Mouse (Mus musculus): ENCODE measurements around the gene Tmem161a.
A peak's percentile ranks its signal among the peaks of the same experiment; 100 is the strongest.

Gene Tmem161a

DNA sequence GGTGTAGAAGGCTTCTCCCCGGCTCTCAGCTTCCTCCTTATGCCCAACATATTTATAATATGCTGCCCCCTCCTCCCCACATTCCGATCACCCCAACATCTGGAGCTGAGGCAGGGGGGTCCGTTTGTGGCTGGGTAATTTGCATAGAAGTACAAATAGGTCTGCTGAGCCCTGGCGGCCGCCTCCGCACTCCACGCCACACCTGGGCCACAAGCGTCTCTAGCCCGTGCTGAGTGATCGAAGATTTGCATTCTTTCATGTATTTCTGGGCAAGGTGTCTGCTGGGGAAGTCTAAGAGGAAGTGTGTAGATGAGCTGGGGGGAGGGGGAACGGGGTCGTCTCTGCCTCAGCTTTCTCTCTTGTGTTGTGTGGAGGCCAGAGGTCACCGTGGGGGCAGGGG is 12.1 kb upstream of the Tmem161a start:
- DNase-seq (ENCODE audit: low spot score in 2 of 2): no peak

DNA sequence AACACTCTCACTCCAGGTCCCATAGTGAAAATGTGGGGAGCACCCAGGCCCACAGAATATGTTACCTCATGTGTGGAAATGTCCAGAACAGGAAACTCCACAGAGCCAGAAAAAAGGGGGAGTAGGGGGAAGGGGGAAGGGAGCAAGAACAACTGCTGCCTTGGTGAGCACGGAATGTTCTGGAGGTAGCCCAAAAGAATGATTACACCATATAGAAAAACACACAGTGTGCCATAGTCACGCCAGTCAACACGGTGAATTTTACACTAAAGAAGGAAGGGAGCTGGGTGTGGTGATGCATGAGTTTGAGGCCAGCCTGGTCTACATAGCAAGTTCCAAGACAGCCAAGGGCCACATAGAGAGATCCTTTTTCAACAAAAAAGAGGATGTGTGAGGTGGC is 8.8 kb upstream of the Tmem161a start:
- no peak for DNase-seq (ENCODE audit: low spot score in 2 of 2)

DNA sequence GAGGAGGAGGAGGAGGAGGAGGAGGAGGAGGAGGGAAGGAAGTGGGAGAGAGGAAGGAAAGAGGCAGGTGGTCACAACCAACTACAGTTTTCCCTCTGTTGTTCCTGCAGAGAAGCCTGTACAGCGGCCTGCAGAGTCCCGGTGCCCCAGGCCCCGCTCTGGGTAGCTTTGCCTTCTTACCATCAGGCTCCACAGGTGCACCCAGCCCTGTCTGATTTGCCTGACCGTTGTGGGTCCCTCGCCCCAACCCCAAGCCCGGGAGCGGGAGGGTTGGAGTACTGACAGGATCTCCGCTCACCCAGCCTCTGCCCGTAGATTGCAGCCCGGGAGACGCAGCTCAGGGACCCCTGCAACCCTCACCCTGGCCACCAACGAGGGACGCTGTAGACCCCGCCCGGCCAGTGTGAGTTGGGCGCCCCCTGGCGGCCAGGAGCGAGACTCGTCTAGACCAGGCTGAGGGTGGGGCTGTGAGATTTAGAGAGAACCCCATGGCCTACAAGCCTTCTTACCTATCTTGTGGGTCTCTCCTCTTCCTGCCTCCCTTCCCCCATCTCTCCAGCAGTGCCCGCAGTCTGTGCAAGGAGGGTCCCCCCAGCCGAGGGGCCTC is 5.5 kb upstream of the Tmem161a start:
- peak in 1 of 2 experiments; percentile 35 for DNase-seq (ENCODE audit: low spot score in 2 of 2)

DNA sequence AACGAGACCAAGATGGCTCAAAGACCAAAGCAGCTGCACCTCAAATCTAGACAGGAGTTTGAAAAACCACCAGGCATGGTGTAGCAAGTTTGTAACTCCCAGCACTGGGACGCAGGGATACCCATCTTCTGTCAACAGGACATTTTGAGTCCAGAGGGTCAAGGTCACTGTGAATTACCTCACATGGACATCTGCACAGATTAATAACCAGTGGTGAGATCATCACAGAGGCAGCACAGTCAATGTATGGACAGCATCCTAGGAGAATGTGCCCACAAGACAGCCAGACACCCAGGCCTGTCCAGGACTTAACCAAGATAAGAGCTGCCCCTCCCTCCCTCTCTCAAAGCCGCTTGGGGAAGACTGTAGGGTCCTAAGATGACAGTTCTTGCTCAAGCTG is 2.0 kb upstream of the Tmem161a start:
- no peak for DNase-seq (ENCODE audit: low spot score in 2 of 2)

DNA sequence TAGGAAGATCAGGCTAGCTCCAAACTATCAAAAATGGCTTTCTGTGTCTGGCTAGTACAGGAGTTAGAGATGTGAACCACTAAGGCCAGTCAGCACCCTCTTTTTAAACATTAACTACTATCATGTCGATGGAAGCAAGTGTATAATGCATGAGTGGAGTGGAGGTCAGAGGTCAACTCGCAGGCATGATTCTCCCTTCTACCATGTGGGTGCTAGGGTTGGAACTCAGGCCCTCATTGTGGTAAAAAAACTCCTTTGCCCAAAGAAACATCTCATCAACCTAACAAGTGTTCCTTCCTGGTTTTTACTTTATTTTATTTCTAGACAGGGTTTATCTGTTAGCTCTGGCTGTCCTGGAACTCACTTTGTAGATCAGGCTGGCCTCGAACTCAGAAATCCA is 1.4 kb upstream of the Tmem161a start:
- no peak for DNase-seq (ENCODE audit: low spot score in 2 of 2)

DNA sequence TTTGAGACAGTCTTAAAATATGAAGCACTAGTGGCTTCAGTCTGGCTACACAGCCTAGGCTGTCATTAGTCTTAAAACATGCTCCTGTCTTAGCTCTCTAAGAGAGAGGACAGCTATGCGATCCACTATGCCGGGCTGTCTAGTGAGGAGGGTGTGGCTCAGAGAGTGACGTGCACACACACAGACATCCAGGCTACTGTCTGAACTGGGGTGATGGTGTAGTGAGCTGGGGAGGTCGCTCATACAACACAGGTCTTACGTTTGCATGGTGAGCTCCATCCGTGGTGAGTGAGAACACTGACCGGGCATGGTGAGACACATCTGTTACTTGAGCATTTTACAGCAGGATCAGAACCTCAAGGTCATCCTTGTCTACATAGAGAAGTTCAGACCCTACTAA is 916 bp upstream of the Tmem161a start:
- DNase-seq (ENCODE audit: low spot score in 2 of 2): no peak

DNA sequence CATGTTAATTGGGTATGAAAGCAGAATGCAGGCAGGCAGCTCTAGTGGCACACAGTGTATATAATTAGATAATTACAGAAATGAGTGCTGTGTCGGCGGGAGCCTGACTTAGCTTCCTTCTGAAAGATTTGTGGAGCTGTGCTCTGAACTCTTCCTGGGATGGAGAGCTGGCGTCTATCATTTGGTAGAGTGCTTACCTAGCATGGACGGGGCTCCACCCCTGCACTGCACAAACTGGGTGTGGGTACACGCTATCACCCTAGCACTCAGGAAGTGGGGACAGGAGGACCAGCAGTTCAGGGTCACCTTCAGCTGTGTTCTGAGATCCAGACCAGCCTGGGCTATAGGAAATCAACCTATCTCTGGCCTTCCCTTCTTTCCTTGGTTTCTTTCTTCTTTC is 1.2 kb downstream of the Tmem161a start:
- DNase-seq (ENCODE audit: low spot score in 2 of 2): no peak

DNA sequence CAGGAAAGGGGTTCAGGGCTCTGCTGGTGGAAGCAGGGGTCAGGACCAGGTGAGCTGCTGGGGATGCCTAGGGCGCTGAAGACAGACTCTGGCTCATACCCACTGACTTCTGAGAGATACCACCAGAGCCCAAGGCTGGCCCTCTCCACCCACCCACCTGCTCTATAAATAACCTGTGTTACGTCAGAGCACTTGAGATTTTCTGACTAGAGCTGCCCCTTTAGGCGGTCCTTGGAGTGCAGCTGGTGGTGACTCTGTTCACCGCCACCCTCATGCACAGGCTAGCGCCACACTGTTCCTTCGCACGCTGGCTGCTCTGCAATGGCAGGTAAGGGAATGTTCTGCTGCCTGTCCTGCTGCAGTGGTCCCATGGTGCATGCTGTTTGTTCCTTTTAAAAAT is 1.9 kb downstream of the Tmem161a start:
- no peak for DNase-seq (ENCODE audit: low spot score in 2 of 2)

DNA sequence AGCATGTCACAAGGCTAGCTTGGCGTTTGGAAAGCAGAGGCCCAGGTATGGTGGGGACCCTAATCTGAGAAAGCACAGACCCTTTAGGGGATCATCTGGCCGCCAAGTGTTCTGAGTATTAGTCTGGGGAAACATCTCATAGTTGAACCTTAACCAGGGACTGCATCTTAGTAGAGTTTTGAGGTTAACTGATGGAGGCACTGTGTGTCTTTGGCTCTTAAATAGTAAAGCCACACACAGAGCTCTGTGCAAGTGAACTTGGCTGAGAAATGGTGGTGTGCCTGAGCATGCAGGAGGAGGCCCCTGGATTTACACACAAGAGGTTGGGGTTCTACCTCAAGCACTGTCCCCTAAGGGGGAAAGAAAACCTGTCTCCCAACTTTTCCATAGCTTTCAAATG is 6.1 kb downstream of the Tmem161a start:
- no peak for DNase-seq (ENCODE audit: low spot score in 2 of 2)

DNA sequence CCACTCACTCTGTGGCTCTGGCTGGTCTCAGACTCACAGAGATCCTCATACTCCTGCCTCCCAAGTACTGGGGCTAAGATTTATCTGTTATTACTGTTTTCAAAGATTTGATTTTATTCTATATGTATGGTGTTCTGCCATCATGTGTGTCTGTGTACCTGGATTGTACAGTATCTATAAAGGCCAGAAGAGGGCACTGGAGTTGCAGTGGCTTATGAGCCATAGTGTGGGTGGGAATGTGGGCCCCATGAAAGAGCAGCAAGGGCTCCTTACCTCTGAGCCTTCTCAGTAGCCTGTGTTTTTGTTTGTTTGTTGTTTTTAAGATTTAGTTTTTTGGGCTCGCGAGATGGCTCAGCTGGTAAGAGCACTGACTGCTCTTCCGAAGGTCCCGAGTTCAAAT is 6.9 kb downstream of the Tmem161a start:
- DNase-seq (ENCODE audit: low spot score in 2 of 2): no peak

DNA sequence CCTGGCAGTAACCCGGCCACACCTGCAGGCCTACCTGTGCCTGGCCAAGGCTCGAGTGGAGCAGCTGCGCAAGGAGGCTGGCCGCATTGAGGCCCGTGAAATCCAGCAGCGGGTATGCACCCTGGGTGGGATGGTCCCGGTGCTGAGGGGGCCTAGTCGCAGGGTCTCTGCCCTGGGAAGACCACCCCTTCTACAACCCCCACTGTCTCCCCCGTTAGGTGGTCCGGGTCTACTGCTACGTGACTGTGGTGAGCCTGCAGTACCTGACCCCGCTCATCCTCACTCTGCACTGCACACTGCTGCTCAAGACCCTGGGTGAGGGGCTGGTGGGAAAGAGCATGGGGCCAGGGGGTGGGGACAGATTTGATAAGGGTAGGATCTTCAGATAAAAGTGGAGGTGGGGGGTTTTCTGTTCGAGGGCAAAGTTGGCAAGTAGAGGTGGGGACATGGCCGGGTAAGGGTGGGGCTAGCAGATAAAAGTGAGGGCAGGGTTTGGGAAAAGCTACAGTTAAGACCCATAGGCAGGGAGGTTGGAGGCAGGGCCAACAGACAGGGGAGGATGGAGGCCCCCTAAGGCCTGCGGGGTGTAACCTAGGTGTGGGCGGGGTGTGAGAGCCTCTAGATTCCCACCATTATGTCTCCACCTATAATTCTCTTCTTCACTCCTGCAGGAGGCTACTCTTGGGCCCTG is 9.2 kb downstream of the Tmem161a start:
- no peak for DNase-seq (ENCODE audit: low spot score in 2 of 2)

DNA sequence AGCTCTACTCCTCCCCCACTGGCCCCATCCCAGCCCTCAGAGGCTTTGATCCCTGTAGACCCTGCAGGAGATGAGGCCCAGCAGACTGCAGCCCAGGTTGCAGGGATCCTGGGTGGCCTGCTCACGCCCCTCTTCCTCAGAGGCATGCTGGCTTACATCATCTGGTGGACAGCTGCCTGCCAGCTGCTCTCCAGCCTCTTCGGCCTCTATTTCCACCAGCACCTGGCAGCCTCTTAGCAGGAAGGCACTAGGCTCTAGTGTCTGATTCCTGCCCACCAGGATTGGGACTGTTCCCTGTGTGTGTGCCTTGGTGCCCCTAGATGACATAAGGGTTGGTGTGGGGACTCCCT is 9.7 kb downstream of the Tmem161a start:
- no peak for DNase-seq (ENCODE audit: low spot score in 2 of 2)

DNA sequence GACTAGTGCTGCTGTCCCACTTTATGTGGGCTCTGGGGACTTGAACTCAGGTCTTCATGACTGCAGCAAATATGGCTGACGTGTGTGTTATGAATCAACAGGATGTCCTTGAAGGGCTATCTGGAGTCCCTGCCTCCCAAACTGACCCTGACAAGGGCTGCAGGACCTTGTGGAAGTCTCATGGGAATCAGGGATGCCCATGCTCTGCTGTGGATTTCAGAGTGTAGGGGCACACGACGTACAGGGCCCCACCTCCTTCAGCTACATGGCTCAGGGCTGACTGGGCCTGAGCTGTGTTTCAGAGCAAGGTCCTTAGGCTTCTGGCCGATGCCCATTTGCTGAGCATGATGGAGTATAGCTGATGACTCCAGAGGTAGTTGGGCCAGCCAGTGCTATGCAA is 11.0 kb downstream of the Tmem161a start:
- DNase-seq (ENCODE audit: low spot score in 2 of 2): no peak

DNA sequence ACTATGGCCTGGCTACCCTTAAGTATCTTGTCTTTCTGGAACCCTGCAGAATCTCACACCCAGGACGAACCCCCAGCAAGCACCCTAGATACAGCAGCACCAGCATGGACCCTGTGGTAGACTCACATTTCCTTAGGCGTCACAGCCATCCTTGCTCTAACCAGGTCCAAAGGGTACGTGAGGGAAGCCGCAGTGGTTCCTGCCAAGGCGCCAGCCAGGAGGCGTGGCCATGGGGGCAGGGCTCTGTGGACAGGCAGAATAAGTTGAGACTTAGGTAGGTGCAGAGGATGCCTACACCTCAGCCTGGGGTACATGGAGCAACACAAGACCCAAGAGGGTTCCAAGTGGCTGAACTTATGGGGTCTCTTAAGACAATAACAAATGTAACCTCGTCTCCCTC is 16.6 kb downstream of the Tmem161a start:
- no peak for DNase-seq (ENCODE audit: low spot score in 2 of 2)

DNA sequence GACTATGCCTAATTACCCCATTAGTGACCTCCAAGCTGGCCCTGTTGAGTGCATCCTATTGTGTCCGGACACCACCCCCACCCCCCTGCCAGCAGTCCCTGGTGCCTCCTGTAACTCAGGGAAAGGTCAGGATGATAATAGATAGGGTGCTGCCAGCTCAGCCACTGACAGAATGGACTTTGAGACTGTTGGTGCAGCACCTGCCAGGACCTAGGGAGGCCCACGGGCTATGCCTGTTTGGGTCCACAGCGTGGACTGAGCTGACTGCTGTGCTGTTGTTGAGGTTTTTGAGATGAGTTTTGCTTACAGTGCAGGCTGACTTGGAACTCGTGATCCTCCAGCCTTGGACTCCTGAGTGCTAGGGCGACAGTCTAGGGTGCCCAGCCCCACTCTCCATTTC is 21.1 kb downstream of the Tmem161a start:
- no peak for DNase-seq (ENCODE audit: low spot score in 2 of 2)

DNA sequence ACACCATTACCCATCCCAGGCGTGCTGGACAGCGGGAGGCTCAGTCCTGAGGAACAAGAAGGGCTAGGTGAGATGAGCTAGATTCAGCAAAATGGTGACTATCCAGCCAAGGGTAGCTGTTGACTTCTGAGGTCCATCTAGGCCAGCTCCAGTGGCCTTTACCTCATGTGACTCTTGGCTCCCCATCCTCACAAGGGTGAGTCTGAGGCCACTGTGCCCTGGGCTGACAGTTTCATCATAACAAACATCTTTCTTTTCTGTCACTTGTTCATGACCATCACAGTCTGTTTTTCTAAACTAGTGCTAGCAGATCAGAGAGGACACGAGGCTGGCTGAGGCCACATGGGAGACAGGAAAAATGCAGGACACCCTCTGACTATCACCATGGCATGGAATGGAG is 22.0 kb downstream of the Tmem161a start:
- no peak for DNase-seq (ENCODE audit: low spot score in 2 of 2)

DNA sequence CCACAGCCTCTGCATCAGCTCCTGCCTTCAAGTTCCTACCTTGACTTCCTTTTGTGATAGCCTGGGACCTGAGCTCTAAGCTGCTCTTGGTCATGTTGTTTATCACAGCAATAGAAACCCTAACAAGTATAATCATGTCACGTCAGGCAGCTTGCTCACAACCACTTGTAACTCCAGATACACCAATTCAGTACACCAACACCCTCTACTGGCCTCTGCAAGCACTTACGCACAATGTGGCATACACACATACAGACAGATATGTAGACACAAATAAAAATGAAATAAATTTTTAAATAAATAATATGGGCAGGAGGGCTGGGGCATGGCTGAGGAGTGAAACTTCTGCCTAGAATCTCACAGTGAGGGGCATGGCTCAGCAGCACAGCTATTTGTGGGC is 23.6 kb downstream of the Tmem161a start:
- no peak for DNase-seq (ENCODE audit: low spot score in 2 of 2)

DNA sequence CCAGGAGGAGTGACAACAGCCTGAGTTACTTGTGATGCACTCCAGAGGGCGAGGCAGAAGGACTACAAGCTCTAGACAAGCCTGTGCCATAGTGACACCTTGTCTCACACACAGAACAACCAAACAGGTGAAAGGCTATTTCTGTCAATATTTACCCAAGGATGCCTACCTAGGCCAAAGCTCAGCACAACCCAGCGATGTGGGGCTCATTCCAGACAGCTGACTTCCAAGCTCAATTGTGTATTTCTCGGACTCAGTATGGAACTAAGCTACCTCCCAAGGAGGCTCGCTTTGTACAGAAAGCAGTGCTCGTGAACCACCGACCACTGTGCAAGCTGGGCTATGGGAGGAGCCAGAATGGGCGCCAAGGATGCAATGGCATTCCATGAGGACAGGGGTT is 25.4 kb downstream of the Tmem161a start:
- no peak for DNase-seq (ENCODE audit: low spot score in 2 of 2)

DNA sequence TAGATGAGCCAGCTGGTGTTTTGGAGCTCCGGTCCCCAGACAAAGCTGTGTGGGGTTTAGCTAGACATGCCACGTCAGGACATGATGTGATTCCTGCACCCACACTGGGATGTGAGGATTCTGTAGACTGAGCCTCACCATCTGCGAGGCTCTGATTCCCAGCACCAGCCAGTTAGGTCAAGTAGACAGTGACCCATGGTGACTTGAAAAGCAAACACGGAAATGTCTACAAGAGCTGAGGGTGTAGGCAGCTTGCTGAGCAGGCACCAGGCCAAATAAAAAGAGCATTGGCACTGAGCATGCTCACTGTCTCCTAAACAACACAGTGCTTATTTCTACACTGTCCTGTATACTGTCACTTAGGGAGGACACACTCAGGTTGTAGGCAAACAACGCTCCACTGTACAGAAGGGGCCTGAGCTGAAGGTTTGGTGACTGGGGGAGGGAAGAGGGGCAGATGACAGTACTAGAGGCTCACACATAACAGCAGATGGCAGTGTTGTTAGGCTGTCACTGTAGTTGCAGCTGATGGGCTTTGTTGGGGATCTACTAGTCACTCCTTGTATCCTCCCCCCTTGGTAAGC is 28.0 kb downstream of the Tmem161a start:
- DNase-seq (ENCODE audit: low spot score in 2 of 2): peak in 1 of 2 experiments; percentile 35

DNA sequence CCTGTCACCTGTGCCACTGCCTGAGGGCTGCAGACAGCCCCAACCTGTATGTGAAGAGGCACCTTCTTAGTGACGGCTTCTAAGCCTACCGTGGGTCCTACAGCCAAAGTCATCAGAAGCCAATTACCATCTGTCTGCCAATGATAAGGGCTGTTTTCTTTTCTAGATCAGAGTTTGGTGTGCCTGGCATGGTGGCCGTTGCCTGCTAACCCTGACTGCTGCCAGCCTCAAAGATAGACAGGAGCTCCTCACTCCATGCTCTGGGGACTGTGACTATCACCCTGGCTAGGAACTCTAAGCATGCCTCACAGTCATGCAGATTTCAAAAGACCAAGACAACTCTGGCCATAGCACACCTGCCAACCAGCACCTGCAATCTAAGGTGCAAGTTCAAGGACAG is 29.3 kb downstream of the Tmem161a start:
- no peak for DNase-seq (ENCODE audit: low spot score in 2 of 2)

DNA sequence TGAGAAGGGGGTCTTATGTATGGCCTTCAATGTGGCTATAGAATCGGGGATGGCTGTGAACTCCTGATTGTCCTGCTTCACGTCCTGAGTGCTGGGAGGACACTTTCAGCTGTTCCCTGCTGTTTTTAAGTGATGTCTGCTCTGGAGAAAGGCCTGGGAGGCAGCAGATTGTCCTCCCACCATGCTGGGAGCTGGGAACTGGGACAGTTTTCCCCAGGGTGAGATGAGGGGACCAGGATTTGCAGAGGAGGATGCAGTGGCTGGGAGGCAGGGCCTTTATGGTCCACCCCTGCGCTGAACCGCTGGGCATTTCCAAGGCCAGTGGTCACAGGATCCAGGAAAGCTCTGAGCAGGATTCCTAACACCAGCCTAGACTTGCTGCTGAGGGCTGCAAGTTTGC is 30.9 kb downstream of the Tmem161a start:
- DNase-seq (ENCODE audit: low spot score in 2 of 2): no peak

DNA sequence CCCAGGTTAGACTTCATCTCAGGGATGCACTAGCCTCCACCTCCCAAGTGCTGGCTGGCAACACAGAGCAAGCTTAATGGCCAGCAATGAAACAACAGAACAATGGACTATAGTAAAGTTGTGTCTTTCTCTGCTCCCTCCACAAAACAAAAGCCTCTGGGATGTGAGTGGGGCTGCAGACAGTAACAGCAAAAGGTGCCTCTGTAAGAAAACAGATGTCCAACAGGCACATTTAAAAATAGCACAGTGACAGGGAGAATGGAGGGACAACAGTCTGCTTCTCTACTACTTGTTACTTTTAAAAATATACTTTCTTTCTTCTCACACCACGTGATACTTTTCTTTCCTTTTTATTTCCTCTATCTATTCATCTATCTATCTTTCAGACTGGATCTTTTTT is 32.6 kb downstream of the Tmem161a start:
- no peak for DNase-seq (ENCODE audit: low spot score in 2 of 2)

DNA sequence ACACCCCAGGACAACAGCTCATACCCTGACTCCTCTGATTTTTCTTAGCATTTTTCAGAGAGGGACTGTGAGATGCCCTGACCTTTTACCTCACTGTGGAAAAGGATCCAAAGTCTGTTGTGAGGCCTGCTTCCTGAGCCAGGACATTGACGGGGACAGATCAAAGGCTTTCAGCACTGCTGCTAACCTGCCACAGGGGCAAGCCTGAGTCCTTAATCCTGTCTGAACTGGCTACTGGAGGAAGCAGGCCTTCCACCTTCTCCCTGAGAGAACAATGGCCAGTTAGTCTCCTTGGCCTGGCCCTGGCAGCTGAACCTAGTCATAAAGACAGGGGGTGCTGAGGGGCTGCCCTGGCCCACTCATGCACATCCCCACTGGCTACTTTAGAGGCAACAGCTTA is 36.0 kb downstream of the Tmem161a start:
- no peak for DNase-seq (ENCODE audit: low spot score in 2 of 2)

DNA sequence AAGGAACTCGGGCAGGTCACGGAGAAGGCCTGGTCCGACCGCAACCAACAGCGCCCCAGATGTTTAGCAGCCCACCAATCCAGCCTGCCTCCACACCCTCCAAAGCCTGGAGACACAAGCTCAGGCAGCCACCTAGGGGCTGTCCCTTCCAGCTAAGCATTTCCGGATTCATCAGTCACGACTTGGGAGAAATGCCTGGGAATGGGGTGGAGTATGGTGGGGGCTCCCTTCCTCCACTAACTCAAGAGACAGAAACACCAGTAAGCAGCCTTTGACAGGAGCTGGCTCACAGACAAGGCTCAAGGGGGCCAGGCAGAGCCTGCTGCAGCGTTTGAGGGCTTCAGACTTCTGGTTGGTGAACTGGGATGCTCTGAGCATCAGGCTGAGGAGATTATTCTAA is 38.4 kb downstream of the Tmem161a start:
- peak in 1 of 2 experiments; percentile 26 for DNase-seq (ENCODE audit: low spot score in 2 of 2)
